In genomic region chrX:120944556-120944955, GRCm38 (mm10) we compare ENCODE assay signal across 28 mouse cellular contexts.
"Had no signal": no experiment of that assay in that cellular context is flagged by ENCODE, and none has a peak within 500 bp of the region (broad histone marks: within the 10 kb centered on the region; RNA-seq: fewer than 3 reads in every experiment).

No protein-coding gene starts in this region.

- H3K27ac ChIP-seq: limb, embryonic 12.5 days; limb, embryonic 13.5 days; limb, embryonic 15.5 days; liver, embryonic 12.5 days; liver, embryonic 13.5 days; liver, embryonic 14.5 days; liver, embryonic 15.5 days; lung, embryonic 15.5 days; macrophage; midbrain, embryonic 10.5 days; midbrain, embryonic 12.5 days; midbrain, embryonic 13.5 days; midbrain, embryonic 15.5 days; neural tube, embryonic 12.5 days; neural tube, embryonic 13.5 days had no signal

- DNase-seq: left cerebral cortex, postnatal 4 days; liver; liver, embryonic 13.5 days; liver, postnatal 0 days; lung, adult 18-20 months; lung, adult 2 months; lung, embryonic 14.5 days; lung, postnatal 10 days; lung, postnatal 14 days; lung, postnatal 36 days; lung, postnatal 4 days; midbrain, embryonic 14.5 days had no signal

- H3K27me3 ChIP-seq: limb, embryonic 12.5 days; limb, embryonic 13.5 days; limb, embryonic 15.5 days; liver, embryonic 12.5 days; liver, embryonic 13.5 days; liver, embryonic 15.5 days; lung, embryonic 15.5 days; megakaryocyte, embryonic 14.5 days; midbrain, embryonic 12.5 days; midbrain, embryonic 13.5 days; midbrain, embryonic 15.5 days; neural tube, embryonic 12.5 days; neural tube, embryonic 13.5 days had no signal

- H3K4me1 ChIP-seq: limb, embryonic 12.5 days; limb, embryonic 13.5 days; limb, embryonic 15.5 days; liver, embryonic 12.5 days; liver, embryonic 13.5 days; liver, embryonic 15.5 days; lung, embryonic 15.5 days; megakaryocyte, embryonic 14.5 days; midbrain, embryonic 10.5 days; midbrain, embryonic 12.5 days; midbrain, embryonic 13.5 days; midbrain, embryonic 15.5 days; neural tube, embryonic 12.5 days; neural tube, embryonic 13.5 days had no signal

- H3K36me3 ChIP-seq: limb, embryonic 12.5 days; limb, embryonic 13.5 days; limb, embryonic 15.5 days; liver, embryonic 12.5 days; liver, embryonic 13.5 days; liver, embryonic 15.5 days; lung, embryonic 15.5 days; midbrain, embryonic 10.5 days; midbrain, embryonic 12.5 days; midbrain, embryonic 13.5 days; midbrain, embryonic 15.5 days; neural tube, embryonic 12.5 days; neural tube, embryonic 13.5 days had no signal

- H3K4me3 ChIP-seq: limb, embryonic 12.5 days; limb, embryonic 13.5 days; limb, embryonic 15.5 days; liver, embryonic 12.5 days; liver, embryonic 13.5 days; liver, embryonic 15.5 days; lung, embryonic 15.5 days; megakaryocyte, embryonic 14.5 days; midbrain, embryonic 10.5 days; midbrain, embryonic 12.5 days; midbrain, embryonic 13.5 days; midbrain, embryonic 15.5 days; myocyte; neural tube, embryonic 12.5 days; neural tube, embryonic 13.5 days had no signal

- H3K9me3 ChIP-seq: limb, embryonic 12.5 days; limb, embryonic 13.5 days; limb, embryonic 15.5 days; liver, embryonic 12.5 days; liver, embryonic 13.5 days; liver, embryonic 15.5 days; lung, embryonic 15.5 days; megakaryocyte, embryonic 14.5 days; midbrain, embryonic 10.5 days; midbrain, embryonic 12.5 days; midbrain, embryonic 13.5 days; midbrain, embryonic 15.5 days; neural tube, embryonic 12.5 days; neural tube, embryonic 13.5 days had no signal

- H3K9ac ChIP-seq: limb, embryonic 12.5 days; limb, embryonic 13.5 days; limb, embryonic 15.5 days; liver, embryonic 12.5 days; liver, embryonic 13.5 days; liver, embryonic 14.5 days; liver, embryonic 15.5 days; liver, postnatal 0 days; lung, embryonic 14.5 days; lung, embryonic 15.5 days; midbrain, embryonic 12.5 days; midbrain, embryonic 13.5 days; midbrain, embryonic 15.5 days; neural tube, embryonic 12.5 days; neural tube, embryonic 13.5 days had no signal
